Mouse (Mus musculus) ES-E14 (cell line): Measurements from ENCODE around the gene 3110082I17Rik. TPM values are rescaled to one million over a fixed set of nuclear protein-coding genes. Genes with fewer than 3 reads are reported as not detected.
"Not testable (repeated sequence)": the region's sequence is repeated elsewhere in the genome, so short reads cannot be mapped to it uniquely, and the experiment has no call there.

Experiments used
- DNase-seq: peaks from one replicate; pipeline ENCODE4 v3.0.0-alpha.2; 2013; ENCODE audit warnings: low read depth, low spot score
- H3K27ac ChIP-seq: 2 replicates; pipeline ENCODE4 v1.5.1; 2012; ENCODE audit warnings: low read depth, mild to moderate bottlenecking, low read length, moderate library complexity, mixed read lengths; ENCODE audit not compliant: poor library complexity, insufficient read depth, severe bottlenecking
- H3K36me3 ChIP-seq: 2 replicates; pipeline ENCODE4 v1.6.1; 2012; ENCODE audit warnings: mild to moderate bottlenecking, low read length, moderate library complexity, mixed read lengths; ENCODE audit not compliant: control insufficient read depth, poor library complexity, insufficient read depth, severe bottlenecking
- H3K4me1 ChIP-seq, 2 experiments: fragments of 150-350 bp in 1 of 2; sonication (generic) in 1 of 2; 2 replicates each; pipeline ENCODE4 v1.6.1; 2012; ENCODE audit warnings: low read length in 2 of 2, mild to moderate bottlenecking in 1 of 2, mixed read lengths in 1 of 2; ENCODE audit not compliant: control insufficient read depth in 2 of 2, insufficient read depth in 2 of 2, poor library complexity in 1 of 2
- H3K4me3 ChIP-seq, 2 experiments: fragments of 150-350 bp in 1 of 2; sonication (generic) in 1 of 2; 2 replicates each; pipeline ENCODE4 v1.5.1; 2012; ENCODE audit warnings: low read length in 2 of 2, low read depth in 1 of 2, mild to moderate bottlenecking in 1 of 2, mixed read lengths in 1 of 2; ENCODE audit not compliant: insufficient read depth in 1 of 2, poor library complexity in 1 of 2, severe bottlenecking in 1 of 2
- H3K9ac ChIP-seq: 2 replicates; pipeline ENCODE4 v1.6.1; 2012; ENCODE audit warnings: low read depth, mild to moderate bottlenecking, low read length, mixed read lengths; ENCODE audit not compliant: poor library complexity, insufficient read depth, severe bottlenecking
- H3K9me3 ChIP-seq: fragments of 150-350 bp; sonication (generic); 2 replicates; pipeline ENCODE4 v1.6.1; 2012; ENCODE audit warnings: low read depth, mild to moderate bottlenecking, low read length; ENCODE audit not compliant: control insufficient read depth, insufficient read depth
- CHD2 ChIP-seq: IDR thresholded peaks from 2 replicates; pipeline ENCODE4 v1.6.1; 2014; ENCODE audit warnings: mild to moderate bottlenecking, low read depth, low read length, inconsistent platforms
- HCFC1 ChIP-seq: IDR thresholded peaks from 2 replicates; pipeline ENCODE4 v1.6.1; 2012; ENCODE audit warnings: low read length, inconsistent platforms, borderline replicate concordance; ENCODE audit not compliant: insufficient read depth
- MAFK ChIP-seq: IDR thresholded peaks from 2 replicates; pipeline ENCODE4 v1.6.1; 2014; ENCODE audit warnings: mild to moderate bottlenecking, low read depth, low read length, inconsistent platforms; ENCODE audit not compliant: insufficient read depth
- ZC3H11A ChIP-seq: IDR thresholded peaks from 2 replicates; pipeline ENCODE4 v1.6.1; 2012; ENCODE audit warnings: low read depth, mild to moderate bottlenecking, inconsistent platforms, low read length, borderline replicate concordance
- ZNF384 ChIP-seq: IDR thresholded peaks from 2 replicates; pipeline ENCODE4 v1.6.1; 2012; ENCODE audit warnings: low read depth, low read length, inconsistent platforms
- in situ Hi-C, 2 experiments: fragments of 600-800 bp; cut with MboI; formaldehyde crosslinking; loops; one replicate each; pipeline ENCODE4 v1.15.1; 2025; ENCODE audit warnings: low sequenced_read_pairs in 2 of 2, inconsistent platforms in 1 of 2; ENCODE audit not compliant: unreplicated experiment in 2 of 2
- total RNA-seq: library from RNA; depleted of rRNA; stranded (reverse); fragments of 300-350 nt; gene quantifications from 2 replicates; pipeline ENCODE4 v1.2.3, GENCODE M21; 2012

Gene 3110082I17Rik
- total RNA-seq, 1 experiment: 32.6 TPM

DNA sequence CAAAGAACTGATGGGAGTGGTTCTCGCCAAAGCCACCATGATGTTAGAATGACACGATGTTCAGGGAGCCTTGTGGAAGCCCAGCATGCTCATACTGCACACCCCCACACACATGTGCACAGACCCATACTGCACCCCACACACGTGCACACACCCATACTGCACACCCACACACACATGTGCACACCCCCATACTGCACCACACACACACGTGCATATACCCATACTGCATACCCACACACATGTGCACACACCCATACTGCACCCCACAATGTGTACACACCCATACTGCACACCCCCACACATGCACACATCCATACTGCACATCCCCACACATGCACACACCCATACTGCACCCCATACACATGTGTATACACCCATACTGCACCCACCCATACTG is 124.7 kb downstream of the 3110082I17Rik start:
- H3K4me3 ChIP-seq: no peak overlapping the region
- H3K36me3 ChIP-seq: peaks cover 6% of the 10 kb centered on the region; the same call in 1 of the 2 replicates
- H3K9ac ChIP-seq: no peak overlapping the region
- no peak overlapping the region for H3K27ac ChIP-seq
- DNase-seq: no peak
- TF ChIP-seq ZC3H11A (no peak), CHD2 (no peak), HCFC1 (no peak), ZNF384 (no peak), MAFK (no peak)
- no peaks in the 10 kb centered on the region for H3K9me3 ChIP-seq
- H3K4me1 ChIP-seq: peaks cover 2 to 23% of the 10 kb centered on the region in 2 experiments; a peak in 3 of 4 replicates
- in situ Hi-C loops: no loop called here

- in situ Hi-C loops, H3K36me3 ChIP-seq, DNase-seq, H3K9ac ChIP-seq, H3K4me3 ChIP-seq, H3K9me3 ChIP-seq, H3K27ac ChIP-seq: not testable (repeated sequence)
- H3K4me1 ChIP-seq: peaks cover 2 to 14% of the 10 kb centered on the region in 2 experiments; a peak in 3 of 4 replicates
These were observed 125.9 kb downstream of the 3110082I17Rik start for GRCm38 (mm10) chr5:139334394-139334793.

- H3K9me3 ChIP-seq: no peaks in the 10 kb centered on the region
- no peak overlapping the region for H3K4me3 ChIP-seq
- no peaks in the 10 kb centered on the region for H3K36me3 ChIP-seq
- in situ Hi-C loops: no loop called here
- H3K9ac ChIP-seq: no peak overlapping the region
- no peak overlapping the region for H3K27ac ChIP-seq
- H3K4me1 ChIP-seq: peaks cover 2 to 7% of the 10 kb centered on the region in 2 experiments; a peak in 3 of 4 replicates
- DNase-seq: no peak
- TF ChIP-seq HCFC1 (no peak), ZC3H11A (no peak), MAFK (no peak), CHD2 (no peak), ZNF384 (no peak)
These were observed 126.9 kb downstream of the 3110082I17Rik start for GRCm38 (mm10) chr5:139333301-139334013.

GRCm38 (mm10) chr5:139332590-139333272 is 127.6 kb downstream of the 3110082I17Rik start:
- TF ChIP-seq CHD2 (no peak), ZC3H11A (no peak), MAFK (no peak), ZNF384 (no peak), HCFC1 (no peak)
- Histone ChIP-seq H3K27ac (no peak overlapping the region), H3K9ac (no peak overlapping the region), H3K4me3 (no peak overlapping the region), H3K4me1 (peaks cover under 1 to 2% of the 10 kb centered on the region in 2 experiments; a peak in 2 of 4 replicates), H3K36me3 (no peaks in the 10 kb centered on the region), H3K9me3 (no peaks in the 10 kb centered on the region)
- in situ Hi-C loops: no loop called here
- DNase-seq: no peak
